Mouse (Mus musculus): ENCODE measurements around the gene Oas1h. TPM values are rescaled to one million over a fixed set of nuclear protein-coding genes. Genes with fewer than 3 reads are reported as not detected.

The Oas1h gene
- total and polyA plus RNA-seq, 3 experiments: not detected

DNA sequence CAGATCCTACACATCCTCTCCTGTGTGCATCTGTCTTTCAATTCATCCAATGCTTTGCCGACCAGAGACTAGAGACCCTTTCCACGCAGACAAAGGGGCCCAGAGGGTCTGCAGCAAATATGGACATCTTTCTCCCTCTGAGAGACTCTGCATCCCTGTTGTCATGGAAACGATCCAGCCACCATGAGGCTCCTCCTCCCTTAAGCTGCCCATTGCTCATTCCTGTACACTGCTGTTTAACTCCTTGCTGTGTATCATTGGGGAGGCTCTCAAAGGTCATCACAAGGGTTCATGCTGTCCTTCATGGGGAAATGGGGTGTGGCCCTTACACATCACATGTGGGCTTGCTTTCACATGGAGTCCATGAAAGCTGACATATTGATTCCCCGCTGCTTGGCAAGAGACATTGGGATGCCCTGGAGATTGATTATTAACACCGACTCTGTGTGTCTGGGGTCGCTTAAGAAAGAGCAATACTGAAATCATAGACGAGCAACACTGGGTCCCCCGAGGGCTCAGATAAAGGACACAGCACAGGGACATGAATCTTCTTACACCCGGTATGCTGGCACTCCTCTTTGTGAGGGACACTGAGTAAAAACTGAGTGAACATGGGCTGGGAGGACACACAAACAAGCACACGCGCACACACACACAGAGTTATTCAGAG, 34.1 kb downstream of the Oas1h start (continued):
- TF ChIP-seq USF2 (IDR thresholded peaks at IDR 0.05; ENCODE audit: borderline replicate concordance in 1 of 2, insufficient read depth in 1 of 2, low read depth in 1 of 2, low read length in 2 of 2) (no peak), MAX (IDR thresholded peaks at IDR 0.05; ENCODE audit: low read length) (no peak), CTCF (IDR thresholded peaks at IDR 0.05 in 2 of 3, conservative IDR thresholded peaks at IDR 0.05 in 1 of 3; ENCODE audit: control insufficient read depth in 1 of 3, insufficient read depth in 1 of 3, low read depth in 2 of 3, low read length in 3 of 3, poor library complexity in 1 of 3, severe bottlenecking in 1 of 3) (no peak), MAZ (IDR thresholded peaks at IDR 0.05; ENCODE audit: low read depth, low read length) (no peak)

DNA sequence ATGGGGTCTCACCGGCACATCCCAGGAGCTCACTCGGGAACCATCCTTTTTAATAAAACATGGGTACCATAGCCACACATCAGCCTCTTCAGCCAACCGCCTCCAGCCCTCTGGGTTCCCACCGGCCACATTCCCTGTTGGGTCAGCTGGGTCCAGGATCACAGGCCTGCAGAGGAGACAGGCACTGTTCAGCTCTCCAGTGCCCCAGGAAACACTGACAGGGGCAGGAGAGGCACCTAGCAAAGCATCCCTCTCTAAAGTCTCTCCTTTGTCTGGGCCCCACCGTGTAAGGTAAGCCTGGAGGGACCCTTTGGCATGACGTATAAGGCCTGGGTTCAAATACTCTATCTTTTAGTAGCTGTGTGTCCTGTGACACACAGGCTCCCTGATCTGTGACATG, 37.1 kb downstream of the Oas1h start:
- no peak overlapping the region for H3K4me3 ChIP-seq (ENCODE audit: control insufficient read depth in 1 of 2, insufficient read depth in 1 of 2, low read depth in 2 of 2, low read length in 2 of 2)
- no peaks in the 10 kb centered on the region for H3K79me2 ChIP-seq (ENCODE audit: control insufficient read depth, insufficient read depth, low read length, poor library complexity)
- no peak overlapping the region for H3K27ac ChIP-seq (ENCODE audit: control insufficient read depth, low read depth, low read length)
- no peak for TF ChIP-seq MAX (IDR thresholded peaks at IDR 0.05; ENCODE audit: low read length)
- TF ChIP-seq RAD21 (IDR thresholded peaks at IDR 0.05; ENCODE audit: low read depth, low read length): no peak
- no peak for TF ChIP-seq GABPA (IDR thresholded peaks at IDR 0.05; ENCODE audit: low read depth, low read length)
- TF ChIP-seq USF2 (IDR thresholded peaks at IDR 0.05; ENCODE audit: borderline replicate concordance in 1 of 2, insufficient read depth in 1 of 2, low read depth in 1 of 2, low read length in 2 of 2): no peak
- no peak for TF ChIP-seq SMC3 (IDR thresholded peaks at IDR 0.05; ENCODE audit: low read depth, low read length)
- TF ChIP-seq UBTF (IDR thresholded peaks at IDR 0.05; ENCODE audit: borderline replicate concordance, insufficient read depth, low read depth, low read length): no peak
- no peak for TF ChIP-seq ELF1 (IDR thresholded peaks at IDR 0.05; ENCODE audit: low read depth, low read length)
- no peak for TF ChIP-seq CTCF (IDR thresholded peaks at IDR 0.05 in 2 of 3, conservative IDR thresholded peaks at IDR 0.05 in 1 of 3; ENCODE audit: control insufficient read depth in 1 of 3, insufficient read depth in 1 of 3, low read depth in 2 of 3, low read length in 3 of 3, poor library complexity in 1 of 3, severe bottlenecking in 1 of 3)
- no peak for TF ChIP-seq GATA1 (IDR thresholded peaks at IDR 0.05; ENCODE audit: low read depth, low read length)
- TF ChIP-seq USF1 (IDR thresholded peaks at IDR 0.05; ENCODE audit: low read depth, low read length): no peak
- no peak for TF ChIP-seq JUND (IDR thresholded peaks at IDR 0.05; ENCODE audit: low read depth, low read length)
- TF ChIP-seq TAL1 (IDR thresholded peaks at IDR 0.05; ENCODE audit: low read length): no peak
- no peaks in the 10 kb centered on the region for H3K9me3 ChIP-seq (replicated peaks; ENCODE audit: insufficient read depth, low read length)
- no peaks in the 10 kb centered on the region for H3K36me3 ChIP-seq (ENCODE audit: control insufficient read depth in 1 of 2, insufficient read depth in 2 of 2, low read length in 2 of 2)
- H3K27me3 ChIP-seq (ENCODE audit: control insufficient read depth in 1 of 2, insufficient read depth in 2 of 2, low read length in 2 of 2): no peaks in the 10 kb centered on the region
- H3K9ac ChIP-seq (ENCODE audit: control insufficient read depth, low read depth, low read length, poor library complexity, severe bottlenecking): no peak overlapping the region
- no peak for DNase-seq (ENCODE audit: low read depth, low spot score)
- H3K4me1 ChIP-seq (ENCODE audit: control insufficient read depth in 1 of 2, insufficient read depth in 2 of 2, low read length in 2 of 2): no peaks in the 10 kb centered on the region

DNA sequence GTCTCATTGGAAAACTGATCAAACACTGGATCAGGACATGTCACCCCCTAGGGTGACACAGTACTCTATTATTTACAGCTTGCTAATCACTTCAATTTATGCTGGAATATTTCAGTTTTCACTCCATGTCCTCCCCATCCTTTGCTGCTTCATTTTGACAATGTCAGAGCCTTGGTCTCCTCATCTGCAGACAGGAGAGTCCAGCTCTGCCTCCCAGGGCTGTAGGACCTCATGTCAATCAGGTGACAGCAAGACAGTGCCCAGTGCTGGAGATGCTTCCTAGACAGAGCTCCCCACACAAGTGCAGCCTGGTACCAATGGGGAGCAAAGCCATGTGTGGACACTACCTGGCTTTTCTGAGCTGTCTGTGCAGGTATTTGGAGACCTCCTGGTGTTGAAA, 37.5 kb downstream of the Oas1h start:
- Histone ChIP-seq H3K27me3 (ENCODE audit: control insufficient read depth in 1 of 2, insufficient read depth in 2 of 2, low read length in 2 of 2) (no peaks in the 10 kb centered on the region), H3K9ac (ENCODE audit: control insufficient read depth, low read depth, low read length, poor library complexity, severe bottlenecking) (no peak overlapping the region), H3K79me2 (ENCODE audit: control insufficient read depth, insufficient read depth, low read length, poor library complexity) (no peaks in the 10 kb centered on the region), H3K9me3 (replicated peaks; ENCODE audit: insufficient read depth, low read length) (no peaks in the 10 kb centered on the region), H3K36me3 (ENCODE audit: control insufficient read depth in 1 of 2, insufficient read depth in 2 of 2, low read length in 2 of 2) (no peaks in the 10 kb centered on the region), H3K4me3 (ENCODE audit: control insufficient read depth in 1 of 2, insufficient read depth in 1 of 2, low read depth in 2 of 2, low read length in 2 of 2) (no peak overlapping the region), H3K4me1 (ENCODE audit: control insufficient read depth in 1 of 2, insufficient read depth in 2 of 2, low read length in 2 of 2) (no peaks in the 10 kb centered on the region), H3K27ac (ENCODE audit: control insufficient read depth, low read depth, low read length) (no peak overlapping the region)
- DNase-seq (ENCODE audit: low read depth, low spot score): no peak
- TF ChIP-seq TAL1 (IDR thresholded peaks at IDR 0.05; ENCODE audit: low read length) (no peak), CTCF (IDR thresholded peaks at IDR 0.05 in 2 of 3, conservative IDR thresholded peaks at IDR 0.05 in 1 of 3; ENCODE audit: control insufficient read depth in 1 of 3, insufficient read depth in 1 of 3, low read depth in 2 of 3, low read length in 3 of 3, poor library complexity in 1 of 3, severe bottlenecking in 1 of 3) (no peak), NELFE (IDR thresholded peaks at IDR 0.05; ENCODE audit: low read depth, low read length) (no peak), RAD21 (IDR thresholded peaks at IDR 0.05; ENCODE audit: low read depth, low read length) (no peak), MAFK (IDR thresholded peaks at IDR 0.05; ENCODE audit: borderline replicate concordance, low read depth, low read length) (no peak), CHD1 (IDR thresholded peaks at IDR 0.05; ENCODE audit: low read depth, low read length) (no peak), ZKSCAN1 (IDR thresholded peaks at IDR 0.05; ENCODE audit: low read depth, low read length) (no peak), POLR2AphosphoS2 (IDR thresholded peaks at IDR 0.05; ENCODE audit: low read length) (no peak), USF1 (IDR thresholded peaks at IDR 0.05; ENCODE audit: low read depth, low read length) (no peak), ZC3H11A (IDR thresholded peaks at IDR 0.05; ENCODE audit: low read depth, low read length) (no peak), BHLHE40 (IDR thresholded peaks at IDR 0.05; ENCODE audit: borderline replicate concordance, low read depth, low read length) (no peak), E2F4 (IDR thresholded peaks at IDR 0.05; ENCODE audit: borderline replicate concordance, low read depth, low read length) (no peak), RCOR1 (IDR thresholded peaks at IDR 0.05; ENCODE audit: low read depth, low read length) (no peak), EP300 (IDR thresholded peaks at IDR 0.05; ENCODE audit: low read depth in 1 of 2, low read length in 2 of 2) (no peak), JUND (IDR thresholded peaks at IDR 0.05; ENCODE audit: low read depth, low read length) (no peak), SIN3A (IDR thresholded peaks at IDR 0.05; ENCODE audit: low read length) (no peak), MAX (IDR thresholded peaks at IDR 0.05; ENCODE audit: low read length) (no peak), MAZ (IDR thresholded peaks at IDR 0.05; ENCODE audit: low read depth, low read length) (no peak), ZNF384 (IDR thresholded peaks at IDR 0.05; ENCODE audit: low read depth, low read length) (no peak)

Measured in MEL (cell line).